Mouse (Mus musculus) gastrocnemius, adult 18-20 months (tissue): ENCODE measurements at regions not wholly inside any gene's neighbourhood (a gene's known extent, or its start where the extent isn't known, plus 50 kb on each side); places are given as distances from the start of the nearest gene placed in this dataset.
"Not testable (repeated sequence)": the region's sequence is repeated elsewhere in the genome, so short reads cannot be mapped to it uniquely, and the experiment has no call there.

Experiments used
- DNase-seq: peaks from one replicate; pipeline ENCODE4 v3.0.0; 2021; ENCODE audit warnings: low spot score

DNA sequence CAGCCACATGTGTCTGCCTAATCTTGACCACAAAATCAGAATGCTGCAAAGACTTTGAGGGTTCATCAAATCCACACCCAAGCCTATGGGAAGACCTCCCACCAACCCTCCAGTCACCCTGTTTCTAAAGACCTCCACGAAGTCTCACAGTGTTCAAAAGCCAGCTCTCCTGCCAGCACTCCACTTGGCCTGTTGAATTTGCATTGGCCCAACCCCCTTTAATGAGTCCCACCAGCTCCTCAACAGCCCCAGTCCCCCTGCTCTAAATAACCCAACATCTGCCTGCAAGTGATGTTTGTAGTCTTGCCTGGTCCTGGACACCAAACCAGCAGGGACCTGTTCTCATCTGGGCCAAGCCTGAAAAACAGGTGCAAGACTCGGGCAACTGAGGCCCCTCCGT lies 106.6 kb upstream of the Nt5e start:
- DNase-seq: no peak

DNA sequence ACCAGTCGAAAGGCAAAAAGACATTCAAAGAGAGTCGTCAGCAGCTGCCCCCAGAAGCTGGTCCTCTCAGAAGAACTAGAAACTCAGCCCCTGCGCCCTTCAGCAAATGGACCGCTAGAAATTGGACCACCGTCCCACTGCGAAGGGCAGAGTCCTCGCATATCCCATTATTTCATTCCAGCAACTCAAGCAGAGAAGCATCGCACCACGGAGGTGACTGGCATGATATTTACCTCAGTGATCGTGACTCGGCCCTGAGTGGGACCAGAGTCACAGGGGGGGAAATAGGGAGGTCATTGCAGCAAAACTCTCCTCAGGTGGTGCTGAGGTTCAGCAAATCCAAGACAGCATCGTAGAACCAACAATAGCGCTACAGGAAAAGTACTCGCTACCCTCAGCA lies 105.7 kb upstream of the Nt5e start:
- no peak for DNase-seq

DNA sequence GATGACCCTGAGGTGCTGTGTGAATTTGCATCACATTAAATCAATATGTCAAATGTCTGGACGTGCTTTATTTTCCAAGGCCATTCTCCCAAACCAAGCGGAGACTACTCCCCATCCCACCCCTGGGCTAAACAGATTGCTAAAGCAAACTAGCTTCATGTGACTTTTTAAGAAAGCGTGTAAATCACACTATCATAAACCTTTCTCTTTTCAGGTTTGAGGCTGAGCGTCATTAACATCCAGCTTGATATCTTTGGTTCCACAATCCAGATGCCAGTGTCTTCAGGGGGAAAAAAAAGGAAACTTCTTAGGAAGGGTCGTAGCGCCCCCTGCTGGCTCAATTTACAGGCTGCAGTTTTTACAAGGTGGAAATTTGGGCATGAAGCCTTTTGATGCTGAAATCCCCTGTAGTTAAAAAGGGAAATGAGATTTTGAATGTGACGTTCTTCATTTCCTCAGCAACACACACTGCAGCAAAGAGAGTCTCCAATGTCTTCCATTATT lies 105.1 kb upstream of the Nt5e start:
- DNase-seq: peak; percentile 45

DNA sequence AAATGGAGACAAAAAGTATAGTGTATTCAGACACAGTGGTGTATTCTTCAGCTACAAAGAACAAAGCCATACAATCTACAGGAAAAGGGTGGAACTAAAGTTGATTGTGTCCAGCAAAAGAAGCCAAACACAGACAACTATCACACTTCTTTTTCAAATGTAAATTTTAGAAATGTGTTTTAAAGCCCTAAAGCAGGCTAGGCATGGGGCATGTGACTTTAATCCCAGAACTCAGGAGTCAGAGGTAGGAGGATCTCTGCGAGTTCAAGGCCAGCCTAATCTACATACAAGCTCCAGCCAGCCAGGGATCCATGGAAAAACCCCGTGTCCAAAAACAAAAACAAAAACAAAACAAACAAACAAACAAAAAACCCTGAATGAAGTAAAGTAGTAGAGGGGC lies 89.9 kb upstream of the Nt5e start:
- DNase-seq: no peak

DNA sequence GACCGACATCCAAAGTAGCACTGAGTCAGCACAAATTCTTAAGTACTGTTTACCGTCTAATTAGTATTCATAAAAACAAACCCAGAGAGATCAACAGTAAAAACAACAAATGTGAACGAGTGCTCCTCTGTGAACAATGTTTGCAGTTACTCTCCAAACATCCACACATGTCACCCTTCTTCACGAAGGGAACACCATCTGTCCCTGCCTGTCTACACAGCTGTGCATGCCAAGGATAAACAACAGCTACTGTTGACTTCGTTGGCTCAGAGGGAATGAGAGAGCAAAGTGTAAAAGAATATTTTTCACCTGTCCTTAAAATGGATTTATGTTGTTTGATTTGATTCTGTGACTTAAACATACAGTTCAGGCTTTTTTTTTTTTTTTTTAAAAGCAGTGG lies 88.7 kb upstream of the Nt5e start:
- no peak for DNase-seq

GRCm38 (mm10) chr9:88240740-88241139 lies 86.3 kb upstream of the Nt5e start:
- no peak for DNase-seq

DNA sequence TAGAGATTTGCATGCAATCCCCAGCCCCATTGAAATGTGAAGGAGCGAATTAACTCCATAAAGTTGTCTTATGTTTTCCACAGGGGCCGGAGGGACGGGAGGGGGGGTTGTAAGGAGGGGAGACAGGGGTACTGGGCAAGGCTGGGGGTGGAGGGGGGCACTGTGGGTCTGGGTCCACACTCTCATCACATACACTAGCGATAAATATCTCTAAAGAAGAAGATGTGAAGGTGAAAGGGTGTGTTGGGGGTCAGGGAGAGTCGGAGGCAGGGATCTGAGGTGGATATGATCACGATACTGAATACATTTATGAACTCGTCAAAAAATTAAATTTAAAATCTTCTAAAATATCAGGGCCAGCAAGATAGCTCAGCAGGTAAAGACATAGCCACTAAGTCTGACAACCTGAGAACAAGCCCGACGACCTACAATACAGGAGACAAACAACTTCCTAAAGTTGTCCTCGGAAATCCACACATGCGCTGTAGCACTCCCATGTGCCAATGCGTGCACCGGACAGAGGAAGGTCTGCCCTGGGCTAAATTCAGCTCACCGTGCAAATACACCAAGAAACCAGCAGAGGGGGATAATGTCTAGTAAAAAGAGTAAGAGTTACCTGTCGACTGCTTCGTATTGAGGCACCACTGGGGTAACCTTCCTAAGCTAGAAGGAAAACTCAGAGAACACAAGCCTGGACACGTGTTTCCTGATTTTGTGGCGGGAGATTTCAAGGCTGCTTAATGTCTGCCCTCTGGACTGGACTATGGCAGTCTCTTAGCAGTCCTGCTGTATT lies 85.6 kb upstream of the Nt5e start:
- peak; percentile 87 for DNase-seq

DNA sequence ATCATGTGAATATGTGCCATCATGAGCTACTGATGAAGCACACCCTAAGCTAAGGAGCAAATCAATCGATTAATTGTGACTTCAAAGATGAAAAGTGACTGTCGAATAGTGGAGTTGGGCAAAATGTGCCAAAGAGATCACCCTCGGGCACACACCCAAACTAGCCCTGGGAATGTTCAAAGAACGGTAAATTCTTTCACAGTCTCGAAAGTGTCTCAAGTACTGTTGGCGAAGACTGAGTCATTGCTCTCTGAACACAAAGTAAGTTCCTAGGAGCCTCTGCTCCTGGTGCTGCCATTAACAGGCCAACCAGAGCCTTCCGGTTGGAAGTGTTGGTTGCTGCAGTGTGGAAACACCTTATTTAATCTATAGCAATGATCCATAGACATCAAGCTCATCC lies 84.5 kb upstream of the Nt5e start:
- DNase-seq: no peak

DNA sequence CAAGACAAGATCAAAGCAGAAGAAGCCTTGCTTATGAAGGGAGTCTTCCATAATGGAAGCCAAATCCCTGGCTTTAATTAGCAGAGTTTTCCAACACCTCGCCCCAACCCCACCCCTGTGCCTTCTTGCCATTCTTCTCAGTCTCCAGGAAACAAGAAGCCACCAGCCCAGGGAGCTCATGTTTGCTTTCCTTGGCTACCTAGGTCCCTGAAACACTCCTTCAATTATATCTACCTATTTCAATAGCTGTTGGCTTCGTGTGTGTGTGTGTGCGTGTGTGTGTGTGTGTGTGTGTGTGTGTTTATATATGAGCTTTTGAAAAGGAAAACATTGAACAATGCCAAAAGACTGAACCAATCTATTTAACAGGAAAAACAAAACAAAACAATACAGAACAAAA lies 82.5 kb upstream of the Nt5e start:
- DNase-seq: no peak

GRCm38 (mm10) chr9:88255948-88256347 lies 71.0 kb upstream of the Nt5e start:
- DNase-seq: no peak

GRCm38 (mm10) chr9:88259627-88260026 lies 67.4 kb upstream of the Nt5e start:
- DNase-seq: peak; percentile 65

DNA sequence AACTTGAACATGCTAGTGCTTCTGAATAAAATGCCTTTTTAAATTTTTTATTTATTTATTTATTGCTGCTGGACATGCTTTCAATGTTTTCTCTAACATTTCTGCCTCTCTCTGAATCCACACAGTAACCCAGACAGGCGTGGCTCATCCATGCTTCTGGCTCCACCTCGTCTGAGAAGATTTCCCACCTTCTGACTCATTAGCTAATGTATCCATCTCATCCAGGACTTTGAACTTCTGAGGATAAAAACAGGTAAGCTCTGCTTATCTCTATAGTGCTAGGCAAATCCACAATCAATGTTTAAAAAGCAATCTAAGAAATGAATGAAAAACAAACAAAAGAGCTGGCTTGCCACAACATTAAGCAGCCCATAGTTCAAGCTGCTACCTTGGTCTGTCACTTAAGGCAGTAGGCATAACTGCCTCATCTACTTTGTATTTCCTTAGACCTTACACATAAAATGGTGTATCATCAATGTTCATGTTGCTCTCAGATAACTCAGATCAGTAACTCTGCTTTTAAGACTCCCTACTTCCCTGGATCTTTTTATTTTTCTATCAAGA lies 66.8 kb upstream of the Nt5e start:
- no peak for DNase-seq

DNA sequence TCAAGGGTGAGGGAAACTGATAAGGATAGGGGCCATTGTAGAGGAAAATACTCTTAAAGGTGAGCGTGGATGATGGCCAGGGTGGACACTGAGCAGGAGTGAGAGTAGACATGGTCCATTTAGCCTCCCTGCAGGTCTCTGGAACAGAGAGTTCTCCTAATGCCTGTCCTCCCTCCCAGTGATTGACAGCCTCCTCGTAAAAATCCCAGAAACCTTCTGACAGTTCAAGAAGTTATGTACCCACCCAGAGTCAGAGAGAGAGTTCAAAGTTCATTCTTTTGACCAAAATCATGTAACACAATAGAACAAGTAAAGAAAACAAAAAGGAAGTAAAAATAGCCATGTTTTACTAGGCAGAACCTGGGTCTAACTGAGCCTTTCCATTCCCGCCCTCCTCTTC lies 64.5 kb upstream of the Nt5e start:
- no peak for DNase-seq

DNA sequence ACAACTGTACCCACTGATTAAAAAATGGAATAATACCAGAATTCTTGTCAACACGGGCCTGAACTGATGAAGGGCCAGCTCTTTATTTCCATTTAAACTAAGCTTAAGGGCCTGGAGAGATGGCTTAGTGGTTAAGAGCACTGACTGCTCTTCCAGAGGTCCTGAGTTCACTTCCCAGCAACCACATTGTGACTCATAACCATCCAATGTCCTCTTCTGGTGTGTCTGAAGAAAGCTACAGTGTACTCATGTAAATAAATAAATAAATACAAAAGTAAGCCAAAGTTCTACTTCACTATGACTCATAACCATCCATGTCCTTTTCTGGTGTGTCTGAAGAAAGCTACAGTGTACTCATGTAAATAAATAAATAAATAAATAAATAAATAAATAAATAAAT lies 60.7 kb upstream of the Nt5e start:
- DNase-seq: not testable (repeated sequence)

DNA sequence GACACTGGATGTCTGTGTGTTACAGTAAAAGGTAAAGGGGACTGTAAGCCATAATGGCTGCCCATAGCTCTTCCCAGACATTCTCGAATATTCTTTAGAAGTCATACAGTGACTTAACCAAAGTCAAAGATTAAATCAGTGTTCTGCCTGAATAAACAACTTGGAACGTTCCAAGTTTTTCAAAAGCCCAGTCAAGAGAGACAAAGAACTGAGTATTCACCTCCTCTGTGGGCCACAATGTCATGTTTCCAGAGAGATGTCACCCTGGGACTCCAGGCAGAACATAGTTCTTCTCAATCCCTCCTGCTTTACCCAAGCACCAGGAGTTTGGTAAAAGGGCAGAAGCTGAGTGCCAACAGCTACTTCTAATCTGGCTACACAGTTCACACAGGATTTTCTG lies 58.2 kb upstream of the Nt5e start:
- DNase-seq: no peak

GRCm38 (mm10) chr9:88269216-88269615 lies 57.8 kb upstream of the Nt5e start:
- no peak for DNase-seq

DNA sequence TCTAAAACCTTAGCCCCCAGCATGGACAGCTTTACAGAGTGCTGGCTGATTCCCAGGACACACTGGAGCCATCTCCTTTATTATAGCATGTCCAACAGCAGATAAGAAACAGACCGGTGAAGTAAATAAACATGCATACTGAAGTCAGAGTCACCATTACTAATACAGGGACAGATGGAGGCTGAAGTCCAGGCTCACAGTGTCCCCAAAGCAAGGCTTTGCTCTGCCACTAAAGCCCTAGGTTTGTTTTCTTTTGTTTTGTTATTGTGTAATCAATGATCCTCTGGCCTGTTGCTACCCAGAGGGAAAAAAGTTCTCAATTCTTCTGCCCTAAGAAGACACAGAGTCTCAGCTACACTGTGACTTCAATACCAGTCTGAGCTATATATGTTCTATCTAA lies 56.2 kb upstream of the Nt5e start:
- DNase-seq: no peak

GRCm38 (mm10) chr9:88273304-88273703 lies 53.7 kb upstream of the Nt5e start:
- no peak for DNase-seq

- DNase-seq: peak; percentile 11
Observed at GRCm38 (mm10) chr9:88274040-88274439, 53.0 kb upstream of the Nt5e start.

DNA sequence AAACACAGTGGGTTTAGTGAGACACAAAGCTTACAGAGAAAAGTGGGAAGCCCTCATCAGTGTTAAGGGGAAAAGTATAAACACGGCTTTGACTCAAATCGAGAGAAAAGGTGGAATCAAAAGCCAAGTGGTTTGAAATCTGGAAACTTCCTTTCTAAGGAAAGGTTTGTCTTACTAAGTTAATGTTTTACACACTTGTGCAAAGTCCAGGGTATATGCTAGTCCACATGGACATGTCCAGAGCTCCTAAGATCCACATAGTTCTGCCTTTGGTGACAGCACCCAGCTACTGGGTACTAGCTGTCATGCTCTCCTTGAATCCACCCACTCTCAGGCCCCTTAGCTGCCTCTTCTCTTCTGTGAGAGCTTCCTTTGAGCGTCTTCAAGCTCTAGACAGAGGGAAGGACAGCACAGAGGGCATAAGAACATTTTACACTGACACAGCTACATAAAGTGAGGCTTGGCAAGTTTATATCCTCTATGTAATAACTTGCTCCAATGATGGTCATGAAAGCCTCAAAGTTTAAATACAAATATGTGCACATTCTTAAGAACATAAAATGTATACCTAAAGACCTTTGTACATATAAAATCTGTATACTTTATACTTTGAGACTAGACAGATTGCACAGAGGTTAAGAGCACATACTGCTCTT lies 52.2 kb upstream of the Nt5e start:
- no peak for DNase-seq

GRCm38 (mm10) chr9:88276023-88276568 lies 50.9 kb upstream of the Nt5e start:
- no peak for DNase-seq

DNA sequence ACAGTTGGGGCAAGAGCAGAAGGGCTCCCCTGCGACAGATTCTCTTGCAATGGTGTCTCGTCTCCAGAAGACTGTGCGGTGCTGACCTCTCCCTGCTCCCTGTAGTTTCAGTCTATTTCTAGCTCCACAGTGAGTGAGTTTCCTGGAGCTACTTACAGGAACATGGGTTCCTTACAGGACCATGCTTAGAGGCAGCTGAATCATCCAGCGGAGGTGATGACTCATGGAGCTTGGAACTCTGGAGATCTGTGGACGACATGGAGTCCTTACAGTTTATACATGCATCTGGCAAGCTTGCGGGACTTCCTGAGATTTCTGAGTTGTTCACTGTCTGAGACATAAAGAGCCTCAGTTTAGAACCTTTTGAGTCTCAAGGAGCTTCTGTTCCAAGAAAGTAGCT lies 50.0 kb upstream of the Nt5e start:
- no peak for DNase-seq
